Mouse (Mus musculus) heart, postnatal 10 days (tissue): Measurements from ENCODE around the gene Kdm5c. TPM values are rescaled to one million over a fixed set of nuclear protein-coding genes. Genes with fewer than 3 reads are reported as not detected.

Experiments used
- DNase-seq, 2 experiments: peaks; one replicate each; pipeline ENCODE4 v3.0.0; 2021
- intact Hi-C: fragments of 180-260 bp; cut with DNase I; formaldehyde crosslinking; loops from one replicate; pipeline ENCODE4 v1.15.1; 2025
- total RNA-seq, 2 experiments: library from RNA; stranded (reverse); gene quantifications; 2 replicates each; pipeline ENCODE4 v1.2.3; 2021

Gene Kdm5c
- 10 to 100 TPM; 41.7 to 55.2 TPM for total RNA-seq

GRCm38 (mm10) chrX:152232781-152233763 is at the start of gene Kdm5c:
Gene Kdm5c (plus strand): TSS chrX:152233020.
- peak; percentile 94 to 99 for DNase-seq
- intact Hi-C loops, result no loop called here

GRCm38 (mm10) chrX:152187151-152187550 is 45.7 kb upstream of the Kdm5c start:
- intact Hi-C loops, result no loop called here
- no peak for DNase-seq

GRCm38 (mm10) chrX:152191266-152191665 is 41.6 kb upstream of the Kdm5c start:
- intact Hi-C loops, result no loop called here

GRCm38 (mm10) chrX:152197814-152198648 is 34.8 kb upstream of the Kdm5c start:
- no peak for DNase-seq
- intact Hi-C loops, result no loop called here

More at GRCm38 (mm10) chrX:152191266-152191665, 41.6 kb upstream of the Kdm5c start:
- no peak for DNase-seq

- intact Hi-C loops, result no loop called here
Observed at GRCm38 (mm10) chrX:152201737-152202421, 30.9 kb upstream of the Kdm5c start.

GRCm38 (mm10) chrX:152202422-152203103 is 30.3 kb upstream of the Kdm5c start:
- no peak for DNase-seq
- intact Hi-C loops, result no loop called here

More at GRCm38 (mm10) chrX:152201737-152202421, 30.9 kb upstream of the Kdm5c start:
- DNase-seq, result no peak

GRCm38 (mm10) chrX:152203247-152203646 is 29.6 kb upstream of the Kdm5c start:
- DNase-seq, result no peak

GRCm38 (mm10) chrX:152205486-152205885 is 27.3 kb upstream of the Kdm5c start:
- no peak for DNase-seq
- intact Hi-C loops, result no loop called here

More at GRCm38 (mm10) chrX:152203247-152203646, 29.6 kb upstream of the Kdm5c start:
- intact Hi-C loops, result no loop called here

- no peak for DNase-seq
- intact Hi-C loops, result no loop called here
Observed at GRCm38 (mm10) chrX:152214703-152215102, 18.1 kb upstream of the Kdm5c start.

GRCm38 (mm10) chrX:152218529-152218928 is 14.3 kb upstream of the Kdm5c start:
- intact Hi-C loops, result no loop called here
- no peak for DNase-seq

- intact Hi-C loops, result no loop called here
- DNase-seq, result no peak
Observed at GRCm38 (mm10) chrX:152221721-152222120, 11.1 kb upstream of the Kdm5c start.

- intact Hi-C loops, result no loop called here
Observed at GRCm38 (mm10) chrX:152222226-152222625, 10.6 kb upstream of the Kdm5c start.

GRCm38 (mm10) chrX:152223313-152223712 is 9.5 kb upstream of the Kdm5c start:
- intact Hi-C loops, result no loop called here
- DNase-seq, result no peak

More at GRCm38 (mm10) chrX:152222226-152222625, 10.6 kb upstream of the Kdm5c start:
- no peak for DNase-seq

GRCm38 (mm10) chrX:152224280-152224679 is 8.5 kb upstream of the Kdm5c start:
- no peak for DNase-seq
- intact Hi-C loops, result no loop called here

GRCm38 (mm10) chrX:152234125-152234524 is 1.3 kb downstream of the Kdm5c start:
- intact Hi-C loops, result no loop called here

GRCm38 (mm10) chrX:152235758-152236157 is 2.9 kb downstream of the Kdm5c start:
- no peak for DNase-seq
- intact Hi-C loops, result no loop called here

More at GRCm38 (mm10) chrX:152234125-152234524, 1.3 kb downstream of the Kdm5c start:
- DNase-seq, result no peak

GRCm38 (mm10) chrX:152243140-152243539 is 10.3 kb downstream of the Kdm5c start:
- peak in 1 of 2 experiments; percentile 7 for DNase-seq
- intact Hi-C loops, result loop anchor here (5.0 to 10.0 kb wide), 2 partner anchors 64 to 582 kb away; no protein-coding TSS in a partner anchor

GRCm38 (mm10) chrX:152244492-152245189 is 11.8 kb downstream of the Kdm5c start:
- intact Hi-C loops, result loop anchor here (5.0 to 10.0 kb wide), 3 partner anchors 63 to 580 kb away; no protein-coding TSS in a partner anchor
- DNase-seq, result no peak

- intact Hi-C loops, result no loop called here
- no peak for DNase-seq
Observed at GRCm38 (mm10) chrX:152271189-152271588, 38.4 kb downstream of the Kdm5c start.
